Mouse (Mus musculus) spleen, adult 2 months (tissue): ENCODE data around the gene Pilra. TPM values are rescaled to one million over a fixed set of nuclear protein-coding genes. Genes with fewer than 3 reads are reported as not detected.
"Not testable (repeated sequence)": the region's sequence is repeated elsewhere in the genome, so short reads cannot be mapped to it uniquely, and the experiment has no call there.

Experiments
- DNase-seq, 2 experiments: peaks; one replicate each; pipeline versions ENCODE4 v3.0.0 to v3.0.0-alpha.2; 2012 to 2021; ENCODE audit warnings: low spot score in 2 of 2, low read depth in 1 of 2
- H3K27ac ChIP-seq: fragments of 200-500 bp; 2 replicates; pipeline ENCODE4 v1.5.1; 2012; ENCODE audit warnings: low read length, inconsistent platforms; ENCODE audit not compliant: insufficient read depth
- H3K27me3 ChIP-seq: fragments of 200-500 bp; 2 replicates; pipeline ENCODE4 v1.6.1; 2012; ENCODE audit warnings: mild to moderate bottlenecking, moderate library complexity, low read length, inconsistent platforms; ENCODE audit not compliant: control insufficient read depth, insufficient read depth
- H3K36me3 ChIP-seq: fragments of 200-500 bp; 2 replicates; pipeline ENCODE4 v1.6.1; 2012; ENCODE audit warnings: mild to moderate bottlenecking, low read length, inconsistent platforms; ENCODE audit not compliant: control insufficient read depth, insufficient read depth
- H3K4me1 ChIP-seq: fragments of 200-500 bp; 2 replicates; pipeline ENCODE4 v1.6.1; 2011; ENCODE audit warnings: inconsistent platforms; ENCODE audit not compliant: control insufficient read depth, insufficient read depth, insufficient read length
- H3K4me3 ChIP-seq: fragments of 200-500 bp; 2 replicates; pipeline ENCODE4 v1.5.1; 2011; ENCODE audit warnings: mild to moderate bottlenecking, inconsistent platforms; ENCODE audit not compliant: insufficient read depth, insufficient read length; ENCODE audit errors: extremely low read depth
- CTCF ChIP-seq: fragments of 200-500 bp; IDR thresholded peaks from 2 replicates; pipeline ENCODE4 v1.5.1; 2011; ENCODE audit warnings: mild to moderate bottlenecking, inconsistent platforms; ENCODE audit not compliant: insufficient read depth, insufficient read length, insufficient replicate concordance; ENCODE audit errors: extremely low read depth
- POLR2A ChIP-seq: fragments of 200-500 bp; IDR thresholded peaks from 2 replicates; pipeline ENCODE4 v1.6.1; 2011; ENCODE audit warnings: low read depth, low read length, inconsistent platforms
- WGBS: fragments of 180-500 bp; shearing (Covaris S2); methylation state at CpG from one replicate; pipeline ENCODE4 v1.1.7; 2018; 5-methylcytosine and 5-hydroxymethylcytosine counted together
- polyA plus RNA-seq: library from polyadenylated mRNA; depleted of rRNA; stranded (reverse); fragments of >200 nt; gene quantifications from 2 replicates; pipeline ENCODE4 v1.2.3, GENCODE M21; 2012; rRNA removed

The Pilra gene
- polyA plus RNA-seq, result 22.5 and 41.5 TPM in 2 replicates

- H3K27me3 ChIP-seq, H3K27ac ChIP-seq, H3K4me1 ChIP-seq, DNase-seq, H3K36me3 ChIP-seq: not testable (repeated sequence)
- WGBS, result 53% methylated on average over 2 of the region's 2 CpGs
- H3K4me3 ChIP-seq, result 0 out of 2 replicates have a peak within 1 kb of the TSS, but pooled peaks have one; percentile 4
Measured at GRCm38 (mm10) chr5:137835966-137836520, at the start of gene Pilra. Gene Pilra (minus strand): TSS chr5:137836281.

- Histone ChIP-seq H3K4me3 (no peak overlapping the region), H3K36me3 (no peaks in the 10 kb centered on the region), H3K4me1 (no peaks in the 10 kb centered on the region), H3K27me3 (no peaks in the 10 kb centered on the region), H3K27ac (no peak overlapping the region)
- WGBS, result 56% methylated on average over 3 of the region's 3 CpGs
- DNase-seq, result no peak
- TF ChIP-seq POLR2A (no peak), CTCF (no peak)
Measured at GRCm38 (mm10) chr5:137883345-137883744, 47.3 kb upstream of the Pilra start.

GRCm38 (mm10) chr5:137882922-137883321, 46.8 kb upstream of the Pilra start:
- H3K27ac ChIP-seq, result no peak overlapping the region
- no peaks in the 10 kb centered on the region for H3K4me1 ChIP-seq
- TF ChIP-seq POLR2A (no peak), CTCF (no peak)
- H3K27me3 ChIP-seq, result no peaks in the 10 kb centered on the region
- H3K36me3 ChIP-seq, result no peaks in the 10 kb centered on the region
- H3K4me3 ChIP-seq, result no peak overlapping the region
- no peak for DNase-seq
- 17% methylated on average over 4 of the region's 4 CpGs for WGBS

- no peaks in the 10 kb centered on the region for H3K27me3 ChIP-seq
- no peak overlapping the region for H3K27ac ChIP-seq
- TF ChIP-seq CTCF, result no peak
- no peak for TF ChIP-seq POLR2A
- H3K4me1 ChIP-seq, result no peaks in the 10 kb centered on the region
- no peaks in the 10 kb centered on the region for H3K36me3 ChIP-seq
- no peak overlapping the region for H3K4me3 ChIP-seq
- peak in 1 of 2 experiments; percentile 20 for DNase-seq
- 50% methylated on average over 2 of the region's 2 CpGs for WGBS
Measured at GRCm38 (mm10) chr5:137877860-137878259, 41.8 kb upstream of the Pilra start.

- H3K27me3 ChIP-seq, result no peaks in the 10 kb centered on the region
- WGBS, result 75% methylated on average over 2 of the region's 2 CpGs
- H3K4me1 ChIP-seq, result no peaks in the 10 kb centered on the region
- no peak for TF ChIP-seq CTCF
- TF ChIP-seq POLR2A, result no peak
- no peak overlapping the region for H3K4me3 ChIP-seq
- no peaks in the 10 kb centered on the region for H3K36me3 ChIP-seq
- no peak overlapping the region for H3K27ac ChIP-seq
- no peak for DNase-seq
Measured at GRCm38 (mm10) chr5:137875054-137875453, 39.0 kb upstream of the Pilra start.

GRCm38 (mm10) chr5:137872381-137872702, 36.3 kb upstream of the Pilra start:
- WGBS, result 32% methylated on average over 1 of the region's 1 CpGs
- H3K4me3 ChIP-seq, DNase-seq, H3K27me3 ChIP-seq, H3K4me1 ChIP-seq, H3K36me3 ChIP-seq, H3K27ac ChIP-seq: not testable (repeated sequence)

- WGBS, result 66% methylated on average over 3 of the region's 3 CpGs
- Histone ChIP-seq H3K27ac (peak within 1 kb of the TSS; percentile 1), H3K4me3 (0 out of 2 replicates have a peak within 1 kb of the TSS, but pooled peaks have one; percentile 10)
- H3K27me3 ChIP-seq, H3K4me1 ChIP-seq, H3K36me3 ChIP-seq, DNase-seq: not testable (repeated sequence)
Measured at GRCm38 (mm10) chr5:137871644-137872380, 35.7 kb upstream of the Pilra start, which contains the start of gene Pilrb2. Gene Pilrb2 (minus strand): TSS chr5:137871815.

GRCm38 (mm10) chr5:137868600-137868999, 32.5 kb upstream of the Pilra start:
- not testable (repeated sequence) for H3K27ac ChIP-seq, H3K4me1 ChIP-seq, H3K4me3 ChIP-seq, H3K36me3 ChIP-seq, DNase-seq, H3K27me3 ChIP-seq
- 83% methylated on average over 2 of the region's 2 CpGs for WGBS

GRCm38 (mm10) chr5:137864008-137864407, 27.9 kb upstream of the Pilra start:
- not testable (repeated sequence) for H3K27me3 ChIP-seq, H3K27ac ChIP-seq, H3K4me1 ChIP-seq, DNase-seq, H3K36me3 ChIP-seq, H3K4me3 ChIP-seq
- WGBS, result 85% methylated on average over 1 of the region's 1 CpGs

- not testable (repeated sequence) for H3K27me3 ChIP-seq, DNase-seq, H3K4me1 ChIP-seq, H3K36me3 ChIP-seq, H3K27ac ChIP-seq
- H3K4me3 ChIP-seq, result peak within 1 kb of the TSS; percentile 14; the same call in 1 of the 2 replicates
- 53% methylated on average over 2 of the region's 2 CpGs for WGBS
Measured at GRCm38 (mm10) chr5:137857960-137858710, 22.1 kb upstream of the Pilra start, which contains the start of gene Pilrb1. Gene Pilrb1 (minus strand): TSS chr5:137858106.
